Mouse (Mus musculus): ENCODE measurements at regions not wholly inside any gene's neighbourhood (a gene's known extent, or its start where the extent isn't known, plus 50 kb on each side); places are given as distances from the start of the nearest gene placed in this dataset.

- no peak for TF ChIP-seq CTCF (IDR thresholded peaks at IDR 0.05; ENCODE audit: borderline replicate concordance, control insufficient read depth, extremely low read depth, insufficient read depth, low read length, poor library complexity)
- TF ChIP-seq POLR2A (IDR thresholded peaks at IDR 0.05; ENCODE audit: control insufficient read depth, extremely low read depth, insufficient read depth, low read length, poor library complexity), result no peak
Observed at GRCm38 (mm10) chr9:41400950-41401349, 239.5 kb upstream of the Ubash3b start.
